Mouse (Mus musculus): Measurements from ENCODE around the gene Cfap298. TPM values are rescaled to one million over a fixed set of nuclear protein-coding genes. Genes with fewer than 3 reads are reported as not detected.
A peak's percentile ranks its signal among the peaks of the same experiment; 100 is the strongest.

The Cfap298 gene
- polyA plus RNA-seq, 1 experiment from 2014 or later, result 45.4 TPM

DNA sequence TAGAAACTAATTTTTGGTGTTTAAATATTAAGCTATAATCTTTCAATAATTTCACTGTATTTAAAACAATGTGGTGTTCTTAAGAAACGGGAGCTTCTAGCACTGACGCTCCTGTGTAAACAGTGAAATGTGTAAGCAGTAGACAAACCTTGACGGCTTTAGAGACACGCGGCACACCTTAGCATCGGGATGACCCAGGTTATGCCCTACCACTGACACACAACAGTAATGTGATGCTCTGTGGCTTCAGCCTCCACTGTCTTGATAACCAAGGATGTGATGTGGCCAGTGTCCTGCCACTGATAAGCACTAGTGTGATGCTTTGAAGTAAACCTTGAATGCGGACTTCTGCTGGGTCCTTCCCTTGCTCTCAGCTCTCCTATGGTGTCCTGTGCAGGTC lies 6.3 kb upstream of the Cfap298 start:
- Histone ChIP-seq H3K4me2 (no peak overlapping the region), H3K9ac (no peak overlapping the region), H3K36me3 (peaks cover 66% of the 10 kb centered on the region), H3K4me3 (no peak overlapping the region), H3K27ac (replicated peaks) (no peak overlapping the region), H3K4me1 (replicated peaks) (no peaks in the 10 kb centered on the region), H3K27me3 (no peaks in the 10 kb centered on the region), H3K9me3 (no peaks in the 10 kb centered on the region)
- no peak for ATAC-seq (ENCODE audit: low read depth)
- WGBS, result 96% methylated on average over 7 of the region's 7 CpGs

DNA sequence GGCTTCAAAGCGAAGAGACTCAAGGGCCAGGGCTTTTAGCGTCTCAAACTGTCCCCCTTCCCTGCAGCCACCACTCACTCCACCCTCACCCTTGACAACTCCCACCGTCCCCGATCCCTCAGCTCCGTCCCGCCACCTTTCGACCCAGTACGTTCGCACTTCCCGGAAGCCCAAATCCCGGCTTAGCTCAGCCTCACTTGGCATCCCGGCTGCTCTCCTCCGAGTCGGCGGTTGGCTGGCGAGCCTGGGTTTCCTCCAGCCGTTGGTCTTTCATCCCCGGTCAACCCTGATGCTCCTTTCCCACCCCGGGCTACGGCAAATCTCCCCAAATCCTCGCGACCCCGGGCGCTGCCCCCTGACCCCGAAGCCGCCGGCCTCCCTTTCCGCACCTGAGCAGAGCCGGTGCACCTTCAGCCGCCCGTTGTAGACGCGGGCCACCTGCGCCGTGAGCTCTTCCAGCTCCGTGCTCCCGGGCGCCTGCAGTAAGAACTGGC lies 674 bp downstream of the Cfap298 start:
- Histone ChIP-seq H3K9ac (peak overlapping the region; percentile 83), H3K36me3 (peaks cover 29% of the 10 kb centered on the region), H3K27ac (replicated peaks) (peak overlapping the region; percentile 85), H3K4me3 (peak overlapping the region; percentile 80), H3K4me2 (peak overlapping the region; percentile 63), H3K9me3 (no peaks in the 10 kb centered on the region), H3K4me1 (replicated peaks) (peaks cover 16% of the 10 kb centered on the region), H3K27me3 (no peaks in the 10 kb centered on the region)
- WGBS, result under 1% methylated on average over 38 of the region's 38 CpGs
- ATAC-seq (ENCODE audit: low read depth), result peak; percentile 74

DNA sequence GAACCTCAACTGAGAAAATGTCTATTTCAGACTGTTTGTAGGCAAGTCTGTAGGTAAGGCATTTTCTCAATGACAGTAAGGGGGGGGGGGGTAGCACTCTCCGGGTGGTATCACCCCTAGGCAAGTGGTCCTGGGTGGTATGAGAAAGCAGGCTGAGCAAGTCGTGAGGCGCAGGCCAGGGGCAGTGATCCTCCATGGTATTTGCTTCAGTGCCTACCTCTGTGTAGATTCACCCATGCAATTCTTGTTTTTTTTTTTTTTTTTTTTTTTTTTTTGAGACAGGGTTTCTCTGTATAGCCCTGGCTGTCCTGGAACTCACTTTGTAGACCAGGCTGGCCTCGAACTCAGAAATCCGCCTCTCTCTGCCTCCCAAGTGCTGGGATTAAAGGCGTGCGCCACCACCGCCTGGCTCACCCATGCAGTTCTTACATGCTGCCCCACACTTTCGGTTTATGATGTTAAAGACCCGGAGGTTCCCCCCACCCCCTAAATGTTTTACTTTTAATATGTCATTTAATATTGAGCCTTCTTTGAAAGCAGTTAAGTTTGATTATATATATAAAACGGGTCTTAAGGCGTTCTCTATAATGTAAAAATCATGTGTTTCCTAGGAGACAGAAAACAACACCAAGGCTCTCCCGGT lies 1.3 kb downstream of the Cfap298 start:
- no peaks in the 10 kb centered on the region for H3K27me3 ChIP-seq
- H3K9me3 ChIP-seq, result no peaks in the 10 kb centered on the region
- WGBS, result 27% methylated on average over 13 of the region's 13 CpGs
- peaks cover 33% of the 10 kb centered on the region for H3K36me3 ChIP-seq
- H3K27ac ChIP-seq (replicated peaks), result peak overlapping the region; percentile 85
- H3K4me3 ChIP-seq, result peak overlapping the region; percentile 80
- no peak for ATAC-seq (ENCODE audit: low read depth)
- H3K9ac ChIP-seq, result peak overlapping the region; percentile 83
- H3K4me1 ChIP-seq (replicated peaks), result peaks cover 16% of the 10 kb centered on the region
- H3K4me2 ChIP-seq, result peak overlapping the region; percentile 63

DNA sequence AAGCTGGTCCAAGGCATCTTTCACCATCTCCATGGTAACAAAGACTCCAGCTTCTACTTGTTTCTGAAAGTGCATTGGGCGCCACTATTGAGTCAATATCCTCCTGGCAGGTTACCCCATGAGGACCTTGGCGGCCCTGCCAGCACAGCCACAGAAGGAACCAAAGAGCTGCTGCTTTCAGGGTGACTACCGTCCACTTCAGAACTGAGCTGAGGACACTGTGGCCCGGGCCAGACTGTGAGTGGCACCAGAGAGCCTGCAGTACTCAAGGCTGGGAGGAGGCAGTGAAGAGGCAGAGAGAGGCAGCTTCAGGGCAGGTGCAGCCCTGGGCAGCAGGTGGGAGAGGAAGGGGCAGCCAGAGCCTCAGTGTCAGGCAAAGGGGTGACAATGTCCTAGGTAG lies 7.5 kb downstream of the Cfap298 start:
- H3K27me3 ChIP-seq, result no peaks in the 10 kb centered on the region
- H3K4me2 ChIP-seq, result no peak overlapping the region
- no peak overlapping the region for H3K4me3 ChIP-seq
- H3K9me3 ChIP-seq, result no peaks in the 10 kb centered on the region
- ATAC-seq (ENCODE audit: low read depth), result no peak
- H3K27ac ChIP-seq (replicated peaks), result no peak overlapping the region
- 89% methylated on average over 4 of the region's 4 CpGs for WGBS
- H3K9ac ChIP-seq, result no peak overlapping the region
- H3K36me3 ChIP-seq, result peaks cover 45% of the 10 kb centered on the region
- no peaks in the 10 kb centered on the region for H3K4me1 ChIP-seq (replicated peaks)

DNA sequence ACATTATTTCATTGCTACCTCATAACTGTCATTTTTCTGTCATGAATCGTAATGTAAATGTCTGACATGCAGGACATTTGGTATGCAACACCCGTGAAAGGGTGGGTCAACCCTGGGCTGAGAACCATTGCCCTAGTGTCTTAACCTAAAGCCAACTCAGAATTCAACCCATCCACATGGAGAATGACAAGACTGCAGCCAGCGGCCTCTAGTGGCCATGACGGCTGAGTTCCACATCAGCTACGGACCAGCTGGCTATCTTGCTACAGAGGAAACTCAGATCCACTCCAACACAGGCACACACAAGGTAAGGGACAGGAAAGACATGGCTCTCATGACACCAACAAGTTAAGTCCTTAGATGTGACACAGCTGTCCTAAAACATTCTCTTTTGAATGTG lies 9.5 kb downstream of the Cfap298 start:
- H3K27ac ChIP-seq (replicated peaks), result no peak overlapping the region
- H3K4me1 ChIP-seq (replicated peaks), result no peaks in the 10 kb centered on the region
- H3K36me3 ChIP-seq, result peaks cover 46% of the 10 kb centered on the region
- H3K9me3 ChIP-seq, result no peaks in the 10 kb centered on the region
- no peaks in the 10 kb centered on the region for H3K27me3 ChIP-seq
- peak; percentile 37; the same call in 1 of the 2 replicates for ATAC-seq (ENCODE audit: low read depth)
- 30% methylated on average over 5 of the region's 5 CpGs for WGBS
- no peak overlapping the region for H3K4me2 ChIP-seq
- H3K9ac ChIP-seq, result no peak overlapping the region
- no peak overlapping the region for H3K4me3 ChIP-seq

DNA sequence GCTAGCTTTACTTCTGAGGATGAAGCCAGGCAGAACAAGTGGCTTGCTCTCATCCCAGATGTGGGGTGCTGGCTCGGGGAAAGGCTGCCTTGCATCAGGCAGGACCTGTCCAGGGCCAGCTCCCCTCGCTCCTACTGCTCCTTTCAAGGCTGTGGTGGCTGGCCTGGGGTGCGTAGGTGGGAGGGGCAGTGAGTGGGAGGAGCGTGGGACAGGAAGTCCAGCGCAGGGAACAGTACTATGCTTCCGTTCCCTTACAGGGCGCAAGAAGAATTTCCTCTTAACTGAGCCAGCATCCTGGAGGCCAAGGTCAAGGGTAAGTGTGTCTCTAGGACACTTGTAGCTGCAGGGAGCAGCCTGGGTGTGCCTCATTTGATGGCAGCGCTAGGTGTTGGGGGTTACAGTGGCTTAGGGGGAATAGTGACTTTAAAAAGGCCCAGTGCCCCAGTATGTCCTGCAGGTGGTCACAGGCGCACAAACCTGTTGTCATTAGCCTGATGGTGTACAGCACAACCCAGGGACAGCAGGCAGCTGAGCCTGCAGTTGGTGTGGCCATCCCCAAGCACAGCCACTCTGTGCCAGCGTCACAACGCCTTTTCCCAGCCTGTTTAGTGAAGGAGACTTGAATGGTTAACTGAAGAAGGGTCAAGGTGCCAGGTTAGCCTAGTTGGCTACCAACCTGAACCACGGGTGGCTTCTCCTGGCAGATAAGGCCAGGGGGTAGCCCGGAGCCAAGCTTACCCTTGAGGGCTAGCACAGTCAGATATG lies 10.1 kb downstream of the Cfap298 start:
- Histone ChIP-seq H3K4me2 (no peak overlapping the region), H3K36me3 (peaks cover 40% of the 10 kb centered on the region), H3K9me3 (no peaks in the 10 kb centered on the region), H3K4me1 (replicated peaks) (no peaks in the 10 kb centered on the region), H3K27ac (replicated peaks) (no peak overlapping the region), H3K4me3 (no peak overlapping the region), H3K27me3 (no peaks in the 10 kb centered on the region), H3K9ac (no peak overlapping the region)
- ATAC-seq (ENCODE audit: low read depth), result no peak; the same call in 1 of the 2 replicates
- 89% methylated on average over 13 of the region's 13 CpGs for WGBS

DNA sequence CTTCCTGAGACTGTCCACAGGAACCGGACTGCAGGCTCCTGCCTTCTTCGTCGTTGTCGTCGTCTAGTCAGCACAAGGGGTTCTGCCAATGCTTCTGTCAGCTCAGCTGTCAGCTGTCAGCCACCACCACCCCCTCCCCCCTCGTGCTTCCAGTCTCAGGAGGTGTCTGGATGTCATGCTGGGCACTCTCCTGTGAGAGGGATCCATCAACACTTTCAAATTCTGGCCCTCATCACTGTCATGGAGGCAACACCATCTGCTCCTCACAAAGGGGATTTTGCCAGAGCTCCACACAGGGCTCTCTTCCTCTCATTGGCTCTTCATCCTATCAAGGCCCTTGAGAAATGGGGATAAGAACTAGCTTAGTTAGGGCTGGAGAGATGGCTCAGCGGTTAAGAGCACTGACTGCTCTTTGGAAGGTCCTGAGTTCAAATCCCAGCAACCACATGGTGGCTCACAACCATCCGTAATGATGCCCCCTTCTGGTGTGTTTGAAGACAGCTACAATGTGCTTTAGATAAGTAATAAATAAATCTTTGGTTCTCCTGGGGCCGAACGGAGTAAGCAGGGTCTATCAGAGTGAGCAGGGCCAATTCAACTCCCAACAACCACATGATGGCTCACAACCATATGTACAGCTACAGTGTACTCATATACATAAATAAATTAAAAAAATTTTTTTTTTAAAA lies 13.3 kb downstream of the Cfap298 start:
- Histone ChIP-seq H3K9me3 (no peaks in the 10 kb centered on the region), H3K4me3 (no peak overlapping the region), H3K4me1 (replicated peaks) (no peaks in the 10 kb centered on the region), H3K4me2 (no peak overlapping the region), H3K36me3 (peaks cover 12% of the 10 kb centered on the region; the same call in 1 of the 2 replicates), H3K27me3 (no peaks in the 10 kb centered on the region), H3K27ac (replicated peaks) (0 out of 2 replicates have a peak overlapping the region, but pooled peaks have one; percentile 10), H3K9ac (no peak overlapping the region)
- ATAC-seq (ENCODE audit: low read depth), result peak; percentile 13; the same call in 1 of the 2 replicates
- 58% methylated on average over 10 of the region's 10 CpGs for WGBS

DNA sequence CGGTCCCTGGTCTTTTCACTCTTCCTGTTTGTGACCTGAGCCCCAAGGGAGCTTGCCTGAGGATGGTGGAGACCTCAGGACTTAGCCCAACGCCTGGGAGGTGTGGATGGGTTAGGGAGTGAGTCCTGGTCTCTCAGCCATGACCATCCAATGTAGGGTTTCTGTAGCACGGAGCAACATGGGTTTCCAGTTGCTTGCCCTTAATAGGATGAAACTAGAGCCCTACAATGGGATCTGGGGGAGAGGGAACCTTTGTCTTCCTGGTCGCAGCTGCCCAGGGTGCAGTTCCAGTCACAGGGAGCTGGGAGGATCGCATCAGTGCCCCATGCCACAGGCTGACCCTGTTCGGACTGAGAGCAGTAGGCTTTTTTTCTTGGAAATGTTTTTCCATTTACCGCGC lies 17.8 kb downstream of the Cfap298 start:
- H3K27me3 ChIP-seq, result no peaks in the 10 kb centered on the region
- H3K4me1 ChIP-seq (replicated peaks), result no peaks in the 10 kb centered on the region
- no peaks in the 10 kb centered on the region for H3K36me3 ChIP-seq
- no peaks in the 10 kb centered on the region for H3K9me3 ChIP-seq
- 83% methylated on average over 8 of the region's 8 CpGs for WGBS
- H3K9ac ChIP-seq, result no peak overlapping the region
- H3K4me2 ChIP-seq, result no peak overlapping the region
- ATAC-seq (ENCODE audit: low read depth), result no peak
- H3K4me3 ChIP-seq, result no peak overlapping the region
- no peak overlapping the region for H3K27ac ChIP-seq (replicated peaks)

DNA sequence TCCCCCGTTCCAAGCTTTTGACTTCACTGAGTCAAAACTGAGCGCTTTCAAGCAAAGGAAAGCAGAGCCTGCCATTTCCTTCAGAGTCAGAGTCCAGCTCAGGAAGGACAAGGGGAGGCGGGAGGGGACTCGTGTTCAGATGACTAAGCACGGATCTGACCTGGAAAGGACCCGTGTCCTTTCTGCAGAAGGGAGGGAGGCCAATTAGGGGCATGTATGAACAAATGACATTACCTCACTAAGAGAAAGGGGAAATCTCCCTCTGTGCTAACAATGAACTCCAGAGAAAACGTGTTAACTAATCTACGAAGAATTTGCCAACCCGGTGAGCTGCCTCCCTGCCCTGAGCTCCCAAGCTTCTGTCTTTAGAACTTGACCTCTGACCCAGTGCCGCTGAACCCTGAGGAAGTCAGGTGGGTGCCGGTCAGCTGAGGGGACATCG lies 18.9 kb downstream of the Cfap298 start:
- Histone ChIP-seq H3K9ac (no peak overlapping the region), H3K4me2 (no peak overlapping the region), H3K27ac (replicated peaks) (no peak overlapping the region), H3K9me3 (no peaks in the 10 kb centered on the region), H3K36me3 (no peaks in the 10 kb centered on the region), H3K27me3 (no peaks in the 10 kb centered on the region), H3K4me1 (replicated peaks) (no peaks in the 10 kb centered on the region), H3K4me3 (no peak overlapping the region)
- WGBS, result 62% methylated on average over 12 of the region's 12 CpGs
- ATAC-seq (ENCODE audit: low read depth), result no peak

DNA sequence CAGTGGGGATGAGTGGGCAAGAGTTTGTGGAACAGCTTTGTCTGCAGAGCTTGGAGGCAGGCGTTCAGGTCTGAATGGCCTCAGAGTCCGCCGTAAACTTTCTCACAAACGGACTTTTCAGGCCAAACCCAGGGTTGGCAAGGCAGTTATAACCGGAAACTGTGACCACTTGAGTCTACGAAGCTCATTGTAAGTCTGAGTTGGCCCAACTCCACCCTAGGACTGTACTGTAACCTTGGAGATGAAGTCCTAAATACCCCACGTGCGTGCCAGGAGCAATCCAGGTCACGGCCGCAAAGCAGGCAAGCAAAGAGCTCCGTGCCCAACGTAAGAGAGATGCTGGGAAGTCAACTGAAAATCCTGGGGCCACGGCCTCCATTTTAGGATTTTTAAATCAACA lies 23.1 kb downstream of the Cfap298 start:
- WGBS, result 89% methylated on average over 13 of the region's 13 CpGs

DNA sequence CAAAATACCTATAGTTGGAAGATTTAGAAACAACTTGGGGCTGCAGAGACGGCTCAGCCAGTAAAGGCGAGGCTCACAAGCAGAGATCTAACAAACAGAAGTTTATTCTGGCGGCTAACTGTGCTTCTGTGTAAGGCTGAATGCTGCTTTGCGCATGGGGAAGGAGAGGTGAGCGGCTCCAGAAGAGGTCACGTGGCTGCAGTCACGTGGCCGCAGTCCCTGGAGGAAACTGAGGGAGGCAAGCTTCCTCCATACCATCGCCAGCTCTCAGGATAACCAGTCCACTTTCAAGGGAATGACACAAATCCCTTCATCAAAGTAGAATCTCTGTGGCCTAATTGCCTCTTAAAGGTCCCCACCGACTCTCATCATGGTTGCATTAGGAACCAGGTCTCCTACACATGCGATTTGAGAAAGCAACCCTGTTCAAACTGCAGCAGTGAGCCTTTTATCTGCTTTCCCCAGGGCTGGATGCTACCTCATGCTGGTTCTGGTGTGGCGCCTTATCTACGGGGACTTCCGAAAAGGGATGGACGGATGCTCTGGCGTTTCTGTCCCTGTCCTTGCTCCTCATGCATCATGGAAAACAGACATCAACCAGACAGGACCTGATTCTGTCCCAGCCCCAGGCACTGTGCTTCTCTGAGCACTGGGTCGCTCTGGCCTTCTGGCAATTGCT lies 23.9 kb downstream of the Cfap298 start:
- Histone ChIP-seq H3K9me3 (no peaks in the 10 kb centered on the region), H3K4me2 (no peak overlapping the region), H3K27ac (replicated peaks) (no peak overlapping the region), H3K4me1 (replicated peaks) (no peaks in the 10 kb centered on the region), H3K27me3 (no peaks in the 10 kb centered on the region), H3K4me3 (no peak overlapping the region), H3K9ac (no peak overlapping the region), H3K36me3 (no peaks in the 10 kb centered on the region)
- no peak for ATAC-seq (ENCODE audit: low read depth)
- 89% methylated on average over 17 of the region's 17 CpGs for WGBS

More for the DNA sequence above, 23.1 kb downstream of the Cfap298 start:
- Histone ChIP-seq H3K27me3 (no peaks in the 10 kb centered on the region), H3K27ac (replicated peaks) (no peak overlapping the region), H3K4me3 (no peak overlapping the region), H3K4me2 (no peak overlapping the region), H3K9ac (no peak overlapping the region), H3K4me1 (replicated peaks) (no peaks in the 10 kb centered on the region), H3K36me3 (no peaks in the 10 kb centered on the region), H3K9me3 (no peaks in the 10 kb centered on the region)
- no peak for ATAC-seq (ENCODE audit: low read depth)

All from neural tube, embryonic 13.5 days (tissue).